Mouse (Mus musculus): ENCODE data around the gene 9430097D07Rik. TPM values are rescaled to one million over a fixed set of nuclear protein-coding genes. Genes with fewer than 3 reads are reported as not detected.

The 9430097D07Rik gene
- polyA plus RNA-seq, 1 experiment from 2014 or later, result 0.48 TPM

GRCm38 (mm10) chr2:32574497-32574896 lies 987 bp downstream of the 9430097D07Rik start, which contains the start of gene Pip5kl1:
Gene Pip5kl1, plus strand, starts transcription at chr2:32574797.
- Histone ChIP-seq H3K9me3 (ENCODE audit: control insufficient read depth, low read length) (no peaks in the 10 kb centered on the region), H3K27me3 (ENCODE audit: control insufficient read depth, insufficient read depth, low read length) (peaks cover 20% of the 10 kb centered on the region), H3K9ac (peak within 1 kb of the TSS; percentile 70), H3K4me1 (replicated peaks; ENCODE audit: control insufficient read depth, insufficient read depth, low read length) (peaks cover 14% of the 10 kb centered on the region), H3K36me3 (replicated peaks; ENCODE audit: control insufficient read depth, insufficient read depth) (0 out of 2 replicates have a peak, but pooled peaks cover 8% of the 10 kb centered on the region), H3K4me3 (replicated peaks; ENCODE audit: low read length) (peak within 1 kb of the TSS; percentile 49), H3K4me2 (replicated peaks) (peak within 1 kb of the TSS; percentile 99), H3K27ac (peak within 1 kb of the TSS; percentile 55; the same call in 1 of the 2 replicates)
- no peak for DNase-seq (ENCODE audit: low spot score)
- WGBS, result 73% methylated on average over 6 of the region's 6 CpGs
- ATAC-seq (ENCODE audit: low FRiP score), result no peak

DNA sequence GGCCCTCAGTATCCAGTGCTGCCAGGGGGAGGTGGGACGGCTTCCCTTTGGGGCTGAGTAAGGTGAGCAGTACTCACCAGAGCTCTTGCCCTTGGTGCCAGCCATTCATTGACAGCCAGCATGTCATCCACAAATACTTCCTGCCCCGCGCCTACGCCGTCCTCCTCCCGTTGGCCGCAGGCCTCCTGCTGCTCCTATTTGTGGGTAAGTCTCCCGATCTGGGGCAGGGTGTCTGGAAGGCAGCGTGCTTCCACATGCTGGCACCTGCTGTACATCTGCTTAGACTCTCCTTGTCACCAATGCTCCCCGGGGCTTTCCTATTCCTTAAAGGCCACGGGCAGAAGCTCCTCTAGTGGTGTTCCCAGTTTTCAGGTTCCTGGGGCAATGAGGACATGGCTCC lies 3.3 kb downstream of the 9430097D07Rik start:
- H3K9ac ChIP-seq, result no peak overlapping the region
- peak overlapping the region; percentile 90; the same call in 1 of the 2 replicates for H3K4me2 ChIP-seq (replicated peaks)
- peaks cover 20% of the 10 kb centered on the region for H3K36me3 ChIP-seq (replicated peaks; ENCODE audit: control insufficient read depth, insufficient read depth)
- no peak for ATAC-seq (ENCODE audit: low FRiP score)
- WGBS, result 93% methylated on average over 11 of the region's 11 CpGs
- DNase-seq (ENCODE audit: low spot score), result no peak
- H3K9me3 ChIP-seq (ENCODE audit: control insufficient read depth, low read length), result no peaks in the 10 kb centered on the region
- H3K27me3 ChIP-seq (ENCODE audit: control insufficient read depth, insufficient read depth, low read length), result 0 out of 2 replicates have a peak, but pooled peaks cover 3% of the 10 kb centered on the region
- no peak overlapping the region for H3K4me3 ChIP-seq (replicated peaks; ENCODE audit: low read length)
- no peak overlapping the region for H3K27ac ChIP-seq
- H3K4me1 ChIP-seq (replicated peaks; ENCODE audit: control insufficient read depth, insufficient read depth, low read length), result peaks cover 14% of the 10 kb centered on the region

- peak within 1 kb of the TSS; percentile 90 for H3K4me2 ChIP-seq (replicated peaks)
- H3K27me3 ChIP-seq (ENCODE audit: control insufficient read depth, insufficient read depth, low read length), result no peaks in the 10 kb centered on the region
- no peaks in the 10 kb centered on the region for H3K9me3 ChIP-seq (ENCODE audit: control insufficient read depth, low read length)
- peak within 1 kb of the TSS; percentile 74 for H3K4me3 ChIP-seq (replicated peaks; ENCODE audit: low read length)
- WGBS, result 3% methylated on average over 36 of the region's 36 CpGs
- peaks cover 9% of the 10 kb centered on the region for H3K4me1 ChIP-seq (replicated peaks; ENCODE audit: control insufficient read depth, insufficient read depth, low read length)
- peaks cover 31% of the 10 kb centered on the region for H3K36me3 ChIP-seq (replicated peaks; ENCODE audit: control insufficient read depth, insufficient read depth)
- H3K27ac ChIP-seq, result peak within 1 kb of the TSS; percentile 65
- ATAC-seq (ENCODE audit: low FRiP score) (peak; percentile 83), DNase-seq (ENCODE audit: low spot score) (peak; percentile 95)
- H3K9ac ChIP-seq, result peak within 1 kb of the TSS; percentile 86
Measured at GRCm38 (mm10) chr2:32570698-32571494, 4.6 kb downstream of the 9430097D07Rik start, which contains the start of gene Dpm2. Gene Dpm2, plus strand, starts transcription at chr2:32570858.

DNA sequence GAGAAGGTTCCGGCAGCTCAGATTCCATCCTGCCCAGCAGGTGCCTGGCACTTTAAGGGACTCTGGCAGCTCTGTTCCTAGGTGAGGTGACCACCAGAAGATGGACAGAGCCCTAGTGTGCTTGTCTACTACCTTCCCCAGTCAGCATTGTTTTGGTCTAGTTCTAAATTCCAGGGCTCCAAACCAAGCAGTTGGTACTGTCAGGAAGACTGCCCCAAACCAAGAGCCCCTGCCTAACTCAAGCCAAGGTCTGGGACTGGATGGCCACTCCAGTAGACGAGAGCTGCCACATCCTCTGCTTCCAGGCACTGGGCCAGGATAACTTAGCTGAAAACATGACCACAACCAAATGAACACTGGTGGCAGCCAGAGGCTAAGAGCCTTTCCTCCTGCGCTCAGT lies 6.5 kb downstream of the 9430097D07Rik start:
- 85% methylated on average over 3 of the region's 3 CpGs for WGBS
- Histone ChIP-seq H3K27ac (no peak overlapping the region), H3K4me3 (replicated peaks; ENCODE audit: low read length) (no peak overlapping the region), H3K4me2 (replicated peaks) (no peak overlapping the region), H3K27me3 (ENCODE audit: control insufficient read depth, insufficient read depth, low read length) (no peaks in the 10 kb centered on the region), H3K4me1 (replicated peaks; ENCODE audit: control insufficient read depth, insufficient read depth, low read length) (peaks cover 8% of the 10 kb centered on the region), H3K36me3 (replicated peaks; ENCODE audit: control insufficient read depth, insufficient read depth) (peaks cover 50% of the 10 kb centered on the region), H3K9ac (no peak overlapping the region), H3K9me3 (ENCODE audit: control insufficient read depth, low read length) (no peaks in the 10 kb centered on the region)
- DNase-seq (ENCODE audit: low spot score) (no peak), ATAC-seq (ENCODE audit: low FRiP score) (no peak)

DNA sequence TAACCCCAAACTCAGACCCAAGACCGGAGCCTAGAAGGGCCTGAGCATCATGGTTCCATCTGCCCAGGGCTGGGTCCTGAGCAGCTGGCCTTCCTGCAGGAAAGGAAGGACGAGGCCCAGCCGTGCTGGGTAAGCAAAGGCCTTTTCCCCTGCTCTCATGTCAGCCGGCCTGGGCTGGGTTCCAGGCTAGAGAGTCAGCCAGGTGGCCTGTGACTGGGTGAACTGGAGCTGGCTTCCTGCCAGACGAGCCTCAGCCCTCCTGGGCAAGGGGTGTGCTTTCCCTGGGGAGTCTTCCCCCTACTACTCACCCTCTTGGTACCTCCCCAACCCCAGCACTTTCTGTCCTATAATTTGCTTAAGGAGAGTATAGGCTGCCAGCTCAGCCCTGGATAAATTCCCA lies 7.3 kb downstream of the 9430097D07Rik start:
- no peak for DNase-seq (ENCODE audit: low spot score)
- H3K4me3 ChIP-seq (replicated peaks; ENCODE audit: low read length), result no peak overlapping the region
- no peaks in the 10 kb centered on the region for H3K27me3 ChIP-seq (ENCODE audit: control insufficient read depth, insufficient read depth, low read length)
- no peak overlapping the region for H3K4me2 ChIP-seq (replicated peaks)
- H3K36me3 ChIP-seq (replicated peaks; ENCODE audit: control insufficient read depth, insufficient read depth), result peaks cover 54% of the 10 kb centered on the region
- H3K9me3 ChIP-seq (ENCODE audit: control insufficient read depth, low read length), result no peaks in the 10 kb centered on the region
- 71% methylated on average over 5 of the region's 5 CpGs for WGBS
- no peak overlapping the region for H3K27ac ChIP-seq
- H3K4me1 ChIP-seq (replicated peaks; ENCODE audit: control insufficient read depth, insufficient read depth, low read length), result peaks cover 8% of the 10 kb centered on the region
- no peak overlapping the region for H3K9ac ChIP-seq
- no peak for ATAC-seq (ENCODE audit: low FRiP score)

DNA sequence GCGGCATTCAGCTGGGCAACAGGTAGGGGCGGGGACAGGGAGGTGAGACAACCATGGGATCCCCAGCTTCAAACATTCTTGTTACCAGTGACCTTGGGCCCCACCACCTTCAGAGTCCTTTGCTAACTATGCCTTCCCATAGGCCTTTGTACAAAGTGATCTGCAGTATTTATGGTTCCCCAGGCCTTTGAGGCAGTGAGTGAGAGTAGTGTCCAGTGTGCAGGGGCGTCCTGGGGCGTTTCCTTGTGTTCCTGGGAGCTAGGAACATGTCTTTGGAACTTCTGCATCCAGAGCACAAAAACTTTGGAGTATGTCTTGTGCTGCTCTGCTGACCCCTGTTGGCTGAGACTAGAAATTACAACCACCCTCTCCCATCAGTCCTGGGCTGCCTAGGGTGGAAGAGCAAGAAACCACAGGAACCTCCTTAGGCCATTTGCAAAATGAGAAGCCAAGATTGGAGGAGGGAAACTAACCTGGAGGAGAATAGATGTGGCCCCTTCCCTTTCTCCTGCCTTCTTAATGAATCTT lies 8.9 kb downstream of the 9430097D07Rik start:
- no peak overlapping the region for H3K4me3 ChIP-seq (replicated peaks; ENCODE audit: low read length)
- no peak overlapping the region for H3K9ac ChIP-seq
- peaks cover 5% of the 10 kb centered on the region for H3K4me1 ChIP-seq (replicated peaks; ENCODE audit: control insufficient read depth, insufficient read depth, low read length)
- no peak overlapping the region for H3K4me2 ChIP-seq (replicated peaks)
- no peaks in the 10 kb centered on the region for H3K9me3 ChIP-seq (ENCODE audit: control insufficient read depth, low read length)
- ATAC-seq (ENCODE audit: low FRiP score), result no peak
- WGBS, result 47% methylated on average over 4 of the region's 4 CpGs
- DNase-seq (ENCODE audit: low spot score), result peak; percentile 84
- peaks cover 54% of the 10 kb centered on the region for H3K36me3 ChIP-seq (replicated peaks; ENCODE audit: control insufficient read depth, insufficient read depth)
- no peak overlapping the region for H3K27ac ChIP-seq
- H3K27me3 ChIP-seq (ENCODE audit: control insufficient read depth, insufficient read depth, low read length), result no peaks in the 10 kb centered on the region

DNA sequence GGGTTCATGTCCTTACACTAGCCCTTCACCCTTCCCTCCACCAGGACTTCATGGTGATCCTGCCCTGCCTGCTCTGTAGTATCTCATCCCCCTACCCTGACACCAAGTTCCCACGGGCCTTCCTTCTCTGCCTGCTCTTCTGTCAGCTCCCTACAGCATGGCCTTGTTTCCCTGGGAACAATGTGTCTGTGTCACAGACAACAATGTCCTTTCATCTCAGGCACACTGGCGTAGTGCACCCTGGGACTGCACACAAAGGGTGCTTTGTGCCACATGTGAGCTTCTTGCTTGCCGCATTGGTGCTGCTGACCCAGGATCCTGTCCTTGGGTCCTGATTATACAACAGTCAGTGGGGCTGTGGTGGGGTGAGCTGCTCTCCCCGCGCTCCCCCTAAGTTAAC lies 15.9 kb downstream of the 9430097D07Rik start:
- Histone ChIP-seq H3K36me3 (replicated peaks; ENCODE audit: control insufficient read depth, insufficient read depth) (peaks cover 25% of the 10 kb centered on the region), H3K27ac (peak overlapping the region; percentile 80), H3K9me3 (ENCODE audit: control insufficient read depth, low read length) (no peaks in the 10 kb centered on the region), H3K4me1 (replicated peaks; ENCODE audit: control insufficient read depth, insufficient read depth, low read length) (peaks cover 34% of the 10 kb centered on the region), H3K4me2 (replicated peaks) (peak overlapping the region; percentile 17), H3K9ac (peak overlapping the region; percentile 36; the same call in 1 of the 2 replicates), H3K27me3 (ENCODE audit: control insufficient read depth, insufficient read depth, low read length) (no peaks in the 10 kb centered on the region), H3K4me3 (replicated peaks; ENCODE audit: low read length) (no peak overlapping the region)
- ATAC-seq (ENCODE audit: low FRiP score) (peak; percentile 82; the same call in 1 of the 2 replicates), DNase-seq (ENCODE audit: low spot score) (no peak)
- WGBS, result 4% methylated on average over 5 of the region's 5 CpGs

DNA sequence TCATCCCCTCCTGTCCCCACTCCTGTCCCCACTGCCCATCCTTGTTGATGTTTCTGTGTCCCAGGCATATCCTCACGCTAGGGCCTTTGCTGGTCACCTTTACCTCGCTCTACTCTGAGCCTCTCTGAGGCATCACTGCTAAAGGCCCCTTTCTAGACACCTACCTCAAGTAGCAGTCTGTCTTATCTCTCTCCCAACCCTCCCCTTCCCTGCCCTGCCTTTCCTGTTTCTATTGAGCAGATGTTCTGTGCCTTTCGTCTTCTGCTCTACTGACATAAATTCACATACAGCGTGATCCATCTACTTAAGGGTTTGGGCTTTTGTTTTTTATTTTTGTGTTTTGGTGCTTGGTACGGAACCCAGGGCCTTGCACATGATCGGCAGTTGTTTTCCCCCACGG lies 19.5 kb downstream of the 9430097D07Rik start:
- Histone ChIP-seq H3K27me3 (ENCODE audit: control insufficient read depth, insufficient read depth, low read length) (no peaks in the 10 kb centered on the region), H3K9me3 (ENCODE audit: control insufficient read depth, low read length) (no peaks in the 10 kb centered on the region), H3K4me2 (replicated peaks) (no peak overlapping the region), H3K36me3 (replicated peaks; ENCODE audit: control insufficient read depth, insufficient read depth) (peaks cover 7% of the 10 kb centered on the region; the same call in 1 of the 2 replicates), H3K4me3 (replicated peaks; ENCODE audit: low read length) (no peak overlapping the region), H3K4me1 (replicated peaks; ENCODE audit: control insufficient read depth, insufficient read depth, low read length) (peaks cover 34% of the 10 kb centered on the region), H3K9ac (peak overlapping the region; percentile 28; the same call in 1 of the 2 replicates), H3K27ac (0 out of 2 replicates have a peak overlapping the region, but pooled peaks have one; percentile 1)
- no peak for DNase-seq (ENCODE audit: low spot score)
- no peak for ATAC-seq (ENCODE audit: low FRiP score)
- WGBS, result 67% methylated on average over 7 of the region's 7 CpGs

- peaks cover 34% of the 10 kb centered on the region for H3K4me1 ChIP-seq (replicated peaks; ENCODE audit: control insufficient read depth, insufficient read depth, low read length)
- no peak overlapping the region for H3K4me2 ChIP-seq (replicated peaks)
- no peak overlapping the region for H3K9ac ChIP-seq
- ATAC-seq (ENCODE audit: low FRiP score) (no peak), DNase-seq (ENCODE audit: low spot score) (no peak)
- peaks cover 7% of the 10 kb centered on the region; the same call in 1 of the 2 replicates for H3K36me3 ChIP-seq (replicated peaks; ENCODE audit: control insufficient read depth, insufficient read depth)
- H3K9me3 ChIP-seq (ENCODE audit: control insufficient read depth, low read length), result no peaks in the 10 kb centered on the region
- no peaks in the 10 kb centered on the region for H3K27me3 ChIP-seq (ENCODE audit: control insufficient read depth, insufficient read depth, low read length)
- 32% methylated on average over 4 of the region's 4 CpGs for WGBS
- H3K4me3 ChIP-seq (replicated peaks; ENCODE audit: low read length), result no peak overlapping the region
- 0 out of 2 replicates have a peak overlapping the region, but pooled peaks have one; percentile 1 for H3K27ac ChIP-seq
Measured at GRCm38 (mm10) chr2:32555484-32555883, 20.0 kb downstream of the 9430097D07Rik start.

Data from hindbrain, embryonic 14.5 days (tissue).